Mouse (Mus musculus): Measurements from ENCODE around the gene Trak1.

- TF ChIP-seq CTCF (IDR thresholded peaks at IDR 0.05; ENCODE audit: low read depth, low read length) = no peak
- no peak for TF ChIP-seq POLR2A (IDR thresholded peaks at IDR 0.05; ENCODE audit: extremely low read depth, insufficient read depth, low read length)
Measured at GRCm38 (mm10) chr9:121388273-121388931, 91.1 kb downstream of the Trak1 start.
